Mouse (Mus musculus): ENCODE measurements around the gene Polr2b. TPM values are rescaled to one million over a fixed set of nuclear protein-coding genes. Genes with fewer than 3 reads are reported as not detected.

Polr2b gene
- total and polyA plus RNA-seq, 3 experiments: 25.4 to 34.5 (median 34.1) TPM

DNA sequence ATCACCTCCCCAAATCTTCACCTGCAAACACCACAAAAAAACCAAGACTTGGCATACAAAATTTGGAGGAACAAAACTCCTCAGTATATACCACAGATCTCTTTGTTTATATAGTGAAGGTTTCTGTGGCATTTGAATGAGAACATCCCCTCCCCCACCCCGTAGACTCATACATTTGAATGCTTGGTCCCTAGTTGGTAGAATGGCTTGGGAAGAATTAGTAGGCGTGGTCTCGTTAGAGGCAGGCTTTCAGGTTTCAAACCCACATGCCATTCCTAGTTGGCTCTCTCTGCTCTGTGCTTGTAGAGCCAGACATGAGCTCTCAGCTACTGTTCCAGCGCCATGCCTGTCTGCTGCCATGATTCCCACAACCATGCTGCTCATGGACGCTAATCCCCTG is 71.7 kb downstream of the Polr2b start:
- DNase-seq: no peak
- no peak for TF ChIP-seq CTCF (IDR thresholded peaks at IDR 0.05)
- TF ChIP-seq POLR2A (IDR thresholded peaks at IDR 0.05; ENCODE audit: insufficient read depth, low read depth, low read length): no peak
- Histone ChIP-seq H3K27ac (no peak overlapping the region), H3K4me1 (ENCODE audit: control insufficient read depth, insufficient read depth, low read length) (peaks cover 11% of the 10 kb centered on the region), H3K9ac (ENCODE audit: low read depth, low read length) (no peak overlapping the region), H3K79me2 (replicated peaks; ENCODE audit: control insufficient read depth, insufficient read depth, low read length) (peaks cover 1% of the 10 kb centered on the region; the same call in 1 of the 2 replicates), H3K27me3 (ENCODE audit: control insufficient read depth, insufficient read depth, low read length) (no peaks in the 10 kb centered on the region), H3K4me3 (no peak overlapping the region), H3K36me3 (ENCODE audit: control insufficient read depth, insufficient read depth, low read length) (peaks cover 4% of the 10 kb centered on the region)
- intact Hi-C loops (cut with DNase I): no loop called here
- 88% methylated on average over 5 of the region's 5 CpGs for WGBS

DNA sequence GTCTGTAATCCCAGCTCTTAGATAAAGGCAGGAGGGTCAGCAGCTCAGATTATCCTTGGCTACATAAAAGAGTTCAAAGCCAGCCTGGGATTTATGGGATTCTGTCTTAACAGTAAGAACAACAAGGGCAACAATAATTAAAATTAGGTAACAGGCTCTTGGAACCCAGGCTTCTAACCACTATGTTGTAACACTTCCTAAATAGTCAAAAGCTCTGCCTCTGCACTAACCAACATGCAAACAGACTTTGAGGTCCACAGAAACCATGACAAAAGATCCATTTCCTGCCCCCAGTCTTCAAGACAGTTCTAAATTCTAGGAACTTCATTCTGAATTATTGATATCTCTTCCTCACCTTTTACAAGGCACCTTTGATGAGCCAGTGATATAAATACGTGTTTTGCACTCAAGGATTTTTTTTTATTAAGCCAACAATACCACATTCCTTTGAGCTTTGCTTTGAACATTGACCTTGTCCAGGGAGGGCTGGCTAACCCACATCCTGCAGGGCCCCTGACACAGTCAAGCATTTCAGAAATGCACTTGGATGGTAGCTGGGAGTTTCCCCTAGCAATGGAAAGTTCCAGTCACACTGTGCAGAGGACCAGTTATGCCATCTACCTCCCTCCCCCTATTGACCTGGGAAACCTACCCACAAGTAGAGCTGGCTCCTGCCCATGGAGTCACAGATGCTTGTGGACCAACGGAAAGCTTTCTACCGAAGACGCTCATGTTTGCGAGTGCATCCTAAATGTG is 74.0 kb downstream of the Polr2b start:
- intact Hi-C loops (cut with DNase I): no loop called here
- H3K4me3 ChIP-seq: no peak overlapping the region
- H3K79me2 ChIP-seq (replicated peaks; ENCODE audit: control insufficient read depth, insufficient read depth, low read length): no peaks in the 10 kb centered on the region
- peaks cover 13% of the 10 kb centered on the region for H3K36me3 ChIP-seq (ENCODE audit: control insufficient read depth, insufficient read depth, low read length)
- no peak overlapping the region for H3K9ac ChIP-seq (ENCODE audit: low read depth, low read length)
- WGBS: 70% methylated on average over 5 of the region's 5 CpGs
- no peaks in the 10 kb centered on the region for H3K27me3 ChIP-seq (ENCODE audit: control insufficient read depth, insufficient read depth, low read length)
- H3K27ac ChIP-seq: peak overlapping the region; percentile 73; the same call in 1 of the 2 replicates
- no peak for DNase-seq
- H3K4me1 ChIP-seq (ENCODE audit: control insufficient read depth, insufficient read depth, low read length): peaks cover 24% of the 10 kb centered on the region
- no peak for TF ChIP-seq POLR2A (IDR thresholded peaks at IDR 0.05; ENCODE audit: insufficient read depth, low read depth, low read length)

GRCm38 (mm10) chr5:77384724-77385123 is 74.8 kb downstream of the Polr2b start:
- Histone ChIP-seq H3K79me2 (replicated peaks; ENCODE audit: control insufficient read depth, insufficient read depth, low read length) (no peaks in the 10 kb centered on the region), H3K27me3 (ENCODE audit: control insufficient read depth, insufficient read depth, low read length) (no peaks in the 10 kb centered on the region), H3K9ac (ENCODE audit: low read depth, low read length) (no peak overlapping the region), H3K27ac (peak overlapping the region; percentile 73; the same call in 1 of the 2 replicates), H3K4me1 (ENCODE audit: control insufficient read depth, insufficient read depth, low read length) (peaks cover 24% of the 10 kb centered on the region), H3K4me3 (no peak overlapping the region), H3K36me3 (ENCODE audit: control insufficient read depth, insufficient read depth, low read length) (peaks cover 13% of the 10 kb centered on the region)
- WGBS: 71% methylated on average over 9 of the region's 9 CpGs
- TF ChIP-seq CTCF (IDR thresholded peaks at IDR 0.05) (no peak), POLR2A (IDR thresholded peaks at IDR 0.05; ENCODE audit: insufficient read depth, low read depth, low read length) (no peak), EP300 (IDR thresholded peaks at IDR 0.05; ENCODE audit: insufficient read depth, low read depth, low read length) (no peak)
- intact Hi-C loops (cut with DNase I): no loop called here
- DNase-seq: no peak

- H3K4me3 ChIP-seq: no peak overlapping the region
- H3K36me3 ChIP-seq (ENCODE audit: control insufficient read depth, insufficient read depth, low read length): peaks cover 13% of the 10 kb centered on the region
- peaks cover 24% of the 10 kb centered on the region for H3K4me1 ChIP-seq (ENCODE audit: control insufficient read depth, insufficient read depth, low read length)
- WGBS: 82% methylated on average over 5 of the region's 5 CpGs
- TF ChIP-seq CTCF (IDR thresholded peaks at IDR 0.05) (no peak), EP300 (IDR thresholded peaks at IDR 0.05; ENCODE audit: insufficient read depth, low read depth, low read length) (no peak), POLR2A (IDR thresholded peaks at IDR 0.05; ENCODE audit: insufficient read depth, low read depth, low read length) (no peak)
- no peaks in the 10 kb centered on the region for H3K79me2 ChIP-seq (replicated peaks; ENCODE audit: control insufficient read depth, insufficient read depth, low read length)
- H3K27ac ChIP-seq: peak overlapping the region; percentile 73
- intact Hi-C loops (cut with DNase I): no loop called here
- H3K9ac ChIP-seq (ENCODE audit: low read depth, low read length): no peak overlapping the region
- no peaks in the 10 kb centered on the region for H3K27me3 ChIP-seq (ENCODE audit: control insufficient read depth, insufficient read depth, low read length)
- no peak for DNase-seq
Observed at GRCm38 (mm10) chr5:77385221-77385620, 75.3 kb downstream of the Polr2b start.

DNA sequence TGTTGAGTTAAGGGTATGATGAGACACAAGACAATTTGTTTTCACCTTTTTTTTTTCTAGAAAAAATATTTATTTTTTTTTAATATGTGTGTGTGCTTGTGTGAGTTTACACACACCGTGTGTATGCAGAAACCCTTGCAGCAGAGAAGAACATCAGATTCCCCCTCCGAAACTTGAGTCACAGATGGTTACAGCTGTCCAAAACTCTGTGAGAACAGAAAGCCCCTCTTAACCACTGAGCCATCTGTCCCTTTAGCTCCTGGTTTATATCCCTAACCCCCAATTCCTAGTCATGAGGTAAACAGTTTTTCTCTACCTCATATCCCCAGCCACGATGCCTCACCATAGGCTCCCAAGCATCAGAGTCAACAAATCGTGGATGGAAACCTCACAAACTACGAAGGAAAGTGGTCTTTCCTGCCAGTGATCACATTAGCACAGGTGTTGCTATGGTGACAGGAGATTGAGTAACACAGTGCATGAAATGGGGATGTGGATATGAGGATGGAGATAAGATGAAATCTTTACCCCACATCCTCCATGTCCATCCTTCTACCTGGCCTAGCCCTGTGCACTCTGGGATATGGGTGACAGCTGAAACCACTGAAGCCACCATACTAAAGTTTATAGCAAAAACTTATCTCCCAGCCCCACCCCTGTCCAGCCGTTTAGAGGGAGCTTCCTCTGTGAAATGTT is 76.1 kb downstream of the Polr2b start:
- Histone ChIP-seq H3K27me3 (ENCODE audit: control insufficient read depth, insufficient read depth, low read length) (no peaks in the 10 kb centered on the region), H3K4me1 (ENCODE audit: control insufficient read depth, insufficient read depth, low read length) (peaks cover 26% of the 10 kb centered on the region), H3K36me3 (ENCODE audit: control insufficient read depth, insufficient read depth, low read length) (peaks cover 14% of the 10 kb centered on the region), H3K79me2 (replicated peaks; ENCODE audit: control insufficient read depth, insufficient read depth, low read length) (no peaks in the 10 kb centered on the region), H3K4me3 (no peak overlapping the region), H3K9ac (ENCODE audit: low read depth, low read length) (no peak overlapping the region), H3K27ac (peak overlapping the region; percentile 73)
- intact Hi-C loops (cut with DNase I): no loop called here
- no peak for DNase-seq
- 53% methylated on average over 6 of the region's 6 CpGs for WGBS
- no peak for TF ChIP-seq CTCF (IDR thresholded peaks at IDR 0.05)
- no peak for TF ChIP-seq EP300 (IDR thresholded peaks at IDR 0.05; ENCODE audit: insufficient read depth, low read depth, low read length)
- TF ChIP-seq POLR2A (IDR thresholded peaks at IDR 0.05; ENCODE audit: insufficient read depth, low read depth, low read length): no peak

Data from heart, adult 2 months (tissue).